In the genomic region with DNA sequence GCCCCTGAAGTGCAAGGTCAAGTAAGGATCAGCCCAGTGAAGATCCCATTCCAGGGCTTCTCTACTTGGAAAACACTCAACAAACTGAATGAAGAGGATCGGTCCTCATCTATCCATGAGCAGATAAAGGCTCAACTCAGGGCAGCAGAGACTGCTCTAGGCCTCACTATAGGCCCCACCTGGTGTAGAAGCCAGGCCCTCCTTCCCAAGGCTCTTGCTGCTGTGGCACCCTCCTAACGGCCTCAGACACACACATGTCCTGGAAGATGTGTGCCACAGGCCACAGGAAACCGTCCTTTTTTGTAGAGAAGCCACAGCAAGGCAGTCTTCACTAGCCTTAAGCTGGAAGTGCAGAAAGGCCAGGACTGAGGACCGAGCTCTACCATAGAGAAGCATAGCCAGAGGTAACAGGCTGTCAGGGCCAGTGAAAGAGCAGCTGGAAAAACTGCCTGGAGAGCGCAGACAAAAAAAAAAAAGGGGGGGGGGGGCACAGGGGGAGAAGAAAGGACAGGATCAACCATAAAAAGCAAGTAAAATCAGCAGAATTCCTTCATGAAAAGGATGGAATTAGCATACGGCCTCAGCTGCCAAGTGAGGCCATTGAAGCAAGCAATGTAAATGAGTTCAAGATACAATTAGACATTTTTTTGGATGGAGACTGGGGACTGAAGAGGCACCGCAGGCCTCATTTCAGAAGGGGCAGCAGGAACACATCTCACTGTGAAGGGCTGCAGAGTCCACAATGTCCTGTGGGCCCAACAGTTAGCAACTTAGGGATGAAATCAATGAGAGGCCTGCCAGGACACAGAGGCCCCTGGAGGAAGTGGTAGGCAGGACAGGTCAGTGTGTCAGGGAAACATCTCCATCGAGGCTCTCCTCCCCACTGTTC, we compare ENCODE assay signal across 9 mouse cellular contexts. TPM values are rescaled to one million over a fixed set of nuclear protein-coding genes. Genes with fewer than 3 reads are reported as not detected.
A peak's percentile ranks its signal among the peaks of the same experiment; 100 is the strongest.
DNase-seq lines count a peak whose midpoint lies in the region; ATAC-seq lines count a peak whose summit lies in the region.
"Had no signal": no experiment of that assay in that cellular context is flagged by ENCODE, and none has a peak within 500 bp of the region (broad histone marks: within the 10 kb centered on the region; RNA-seq: fewer than 3 reads in every experiment).

No protein-coding gene starts in this region.

- no peak for DNase-seq in kidney, adult 8-10 months
- no peak for DNase-seq in adrenal gland, adult 2 months
- DNase-seq in adrenal gland, postnatal 4 days (ENCODE audit: low spot score in 2 of 2), result no peak
- DNase-seq: right cerebral cortex, postnatal 14 days had no signal

- peak overlapping the region; percentile 73 for H3K27ac ChIP-seq in kidney, embryonic 16.5 days (ENCODE audit: low read length)
- peak overlapping the region; percentile 76 for H3K27ac ChIP-seq in embryonic facial prominence, embryonic 13.5 days
- peak overlapping the region; percentile 81 for H3K27ac ChIP-seq in hindbrain, embryonic 13.5 days
- H3K27ac ChIP-seq in midbrain, embryonic 16.5 days (ENCODE audit: low read length), result peak overlapping the region; percentile 48

- H3K27me3 ChIP-seq in kidney, embryonic 16.5 days (ENCODE audit: insufficient read depth, low read length), result no peaks in the 10 kb centered on the region
- H3K27me3 ChIP-seq in embryonic facial prominence, embryonic 13.5 days, result no peaks in the 10 kb centered on the region
- 0 out of 2 replicates have a peak, but pooled peaks cover 3% of the 10 kb centered on the region for H3K27me3 ChIP-seq in hindbrain, embryonic 13.5 days
- H3K27me3 ChIP-seq in midbrain, embryonic 16.5 days (ENCODE audit: control insufficient read depth, insufficient read depth, low read depth, low read length), result no peaks in the 10 kb centered on the region

- H3K9ac ChIP-seq in kidney, embryonic 16.5 days (replicated peaks; ENCODE audit: low read length), result no peak overlapping the region
- no peak overlapping the region for H3K9ac ChIP-seq in embryonic facial prominence, embryonic 13.5 days
- no peak overlapping the region for H3K9ac ChIP-seq in hindbrain, embryonic 13.5 days
- H3K9ac ChIP-seq in midbrain, embryonic 16.5 days (ENCODE audit: low read depth, low read length), result no peak overlapping the region

- H3K4me2 ChIP-seq in kidney, embryonic 16.5 days (replicated peaks; ENCODE audit: low read depth, low read length), result no peak overlapping the region
- H3K4me2 ChIP-seq in embryonic facial prominence, embryonic 13.5 days, result no peak overlapping the region
- H3K4me2 ChIP-seq in hindbrain, embryonic 13.5 days, result no peak overlapping the region
- no peak overlapping the region for H3K4me2 ChIP-seq in midbrain, embryonic 16.5 days (ENCODE audit: low read length)

- no peak overlapping the region for H3K4me3 ChIP-seq in kidney, embryonic 16.5 days (ENCODE audit: low read length)
- no peak overlapping the region for H3K4me3 ChIP-seq in embryonic facial prominence, embryonic 13.5 days
- no peak overlapping the region for H3K4me3 ChIP-seq in hindbrain, embryonic 13.5 days
- no peak overlapping the region for H3K4me3 ChIP-seq in midbrain, embryonic 16.5 days (ENCODE audit: low read depth, low read length)

- 67% methylated on average over 8 of the region's 8 CpGs for WGBS in kidney, embryonic 16.5 days
- WGBS in embryonic facial prominence, embryonic 13.5 days, result 41% methylated on average over 8 of the region's 8 CpGs
- 20% methylated on average over 8 of the region's 8 CpGs for WGBS in hindbrain, embryonic 13.5 days
- 19% methylated on average over 8 of the region's 8 CpGs for WGBS in midbrain, embryonic 16.5 days

- H3K36me3 ChIP-seq in kidney, embryonic 16.5 days (ENCODE audit: insufficient read depth, low read length), result no peaks in the 10 kb centered on the region
- H3K36me3 ChIP-seq in embryonic facial prominence, embryonic 13.5 days, result 0 out of 2 replicates have a peak, but pooled peaks cover 3% of the 10 kb centered on the region
- no peaks in the 10 kb centered on the region for H3K36me3 ChIP-seq in hindbrain, embryonic 13.5 days
- H3K36me3 ChIP-seq in midbrain, embryonic 16.5 days (ENCODE audit: control insufficient read depth, insufficient read depth, low read length), result no peaks in the 10 kb centered on the region

- no peaks in the 10 kb centered on the region for H3K9me3 ChIP-seq in kidney, embryonic 16.5 days (ENCODE audit: low read length)
- H3K9me3 ChIP-seq in embryonic facial prominence, embryonic 13.5 days, result no peaks in the 10 kb centered on the region
- H3K9me3 ChIP-seq in hindbrain, embryonic 13.5 days, result no peaks in the 10 kb centered on the region
- H3K9me3 ChIP-seq in midbrain, embryonic 16.5 days (replicated peaks; ENCODE audit: control insufficient read depth, low read length, poor library complexity, severe bottlenecking), result no peaks in the 10 kb centered on the region

- ATAC-seq in kidney, embryonic 16.5 days (ENCODE audit: low FRiP score, low TSS enrichment), result peak; percentile 42; the same call in 1 of the 2 replicates
- no peak for ATAC-seq in embryonic facial prominence, embryonic 13.5 days (ENCODE audit: insufficient number of reproducible peaks, insufficient read depth, low FRiP score, low TSS enrichment, low read depth)
- peak; percentile 54 for ATAC-seq in hindbrain, embryonic 13.5 days (ENCODE audit: low FRiP score)
- peak; percentile 48 for ATAC-seq in midbrain, embryonic 16.5 days
- ATAC-seq in cerebellum, adult (ENCODE audit: insufficient number of reproducible peaks, low FRiP score, low TSS enrichment), result no peak

- peaks cover 9% of the 10 kb centered on the region for H3K4me1 ChIP-seq in kidney, embryonic 16.5 days (ENCODE audit: insufficient read depth, low read length)
- peaks cover 55% of the 10 kb centered on the region for H3K4me1 ChIP-seq in embryonic facial prominence, embryonic 13.5 days
- H3K4me1 ChIP-seq in hindbrain, embryonic 13.5 days (replicated peaks), result peaks cover 30% of the 10 kb centered on the region
- H3K4me1 ChIP-seq in midbrain, embryonic 16.5 days (ENCODE audit: control insufficient read depth, insufficient read depth, low read length), result peaks cover 12% of the 10 kb centered on the region

RNA-seq across cellular contexts. Expression of a gene that starts 58.3 kb away (rescaled TPM):
- polyA plus RNA-seq in kidney, embryonic 16.5 days (2015; fragmentation: Nextera tagmentation; extraction: Ambion mirVana), result 36.8 and 40.7 TPM in 2 replicates
- polyA plus RNA-seq in embryonic facial prominence, embryonic 13.5 days (2015; fragmentation: Nextera tagmentation; extraction: Ambion mirVana), result 45.7 and 46.9 TPM in 2 replicates
- 25.2 and 27.4 TPM in 2 replicates for polyA plus RNA-seq in hindbrain, embryonic 13.5 days (2015; fragmentation: Nextera tagmentation; extraction: Ambion mirVana)
- 25.3 and 26.3 TPM in 2 replicates for polyA plus RNA-seq in midbrain, embryonic 16.5 days (2015; fragmentation: Nextera tagmentation; extraction: Ambion mirVana)
- 10 to 100 TPM; 15.4 to 17.2 TPM for total RNA-seq in adrenal gland, adult 2 months (2021)
- polyA plus RNA-seq in adrenal gland, adult 2 months (2012; rRNA removed), result 18.0 and 22.4 TPM in 2 replicates
- 10 to 100 TPM; 21.2 to 24.1 TPM for total RNA-seq in adrenal gland, postnatal 4 days (2021)

Comparison
In these comparisons a context has a peak if more than half of its experiments do, and no peak if none do; other contexts are left out.
1. ATAC-seq: peak in kidney, embryonic 16.5 days (single experiment), hindbrain, embryonic 13.5 days (single experiment) and midbrain, embryonic 16.5 days (single experiment); none in embryonic facial prominence, embryonic 13.5 days (single experiment) and cerebellum, adult (single experiment).
2. Peak in every context shown above with its lines, with median percentiles within 50 percentile points of each other: H3K27ac ChIP-seq.